Mouse (Mus musculus) midbrain, embryonic 15.5 days (tissue): ENCODE measurements at regions not wholly inside any gene's neighbourhood (a gene's known extent, or its start where the extent isn't known, plus 50 kb on each side); places are given as distances from the start of the nearest gene placed in this dataset.

Experiments
- ATAC-seq: fragments of 200-750 bp; cut with Nextera tagmentation; replicated peaks from 2 replicates; pipeline ENCODE4 v1.8.0; 2017; ENCODE audit warnings: moderate TSS enrichment
- H3K27ac ChIP-seq: fragments of 300-500 bp; sonication (generic); 2 replicates; pipeline ENCODE4 v1.5.1; 2015; ENCODE audit warnings: mild to moderate bottlenecking, inconsistent platforms
- H3K27me3 ChIP-seq: fragments of 300-500 bp; sonication (generic); replicated peaks from 2 replicates; pipeline ENCODE4 v1.6.1; 2015; ENCODE audit warnings: inconsistent platforms
- H3K36me3 ChIP-seq: fragments of 300-500 bp; sonication (generic); replicated peaks from 2 replicates; pipeline ENCODE4 v1.6.1; 2015; ENCODE audit warnings: inconsistent platforms
- H3K4me1 ChIP-seq: fragments of 300-500 bp; sonication (generic); 2 replicates; pipeline ENCODE4 v1.6.1; 2015; ENCODE audit warnings: inconsistent platforms
- H3K4me2 ChIP-seq: fragments of 300-500 bp; sonication (generic); 2 replicates; pipeline ENCODE4 v1.6.1; 2015; ENCODE audit warnings: inconsistent platforms, mild to moderate bottlenecking, moderate library complexity
- H3K4me3 ChIP-seq: fragments of 300-500 bp; sonication (generic); 2 replicates; pipeline ENCODE4 v1.5.1; 2015; ENCODE audit warnings: mild to moderate bottlenecking, inconsistent platforms
- H3K9ac ChIP-seq: fragments of 300-500 bp; sonication (generic); 2 replicates; pipeline ENCODE4 v1.6.1; 2015; ENCODE audit warnings: mild to moderate bottlenecking, inconsistent platforms
- H3K9me3 ChIP-seq: fragments of 300-500 bp; sonication (generic); 2 replicates; pipeline ENCODE4 v1.6.1; 2016; ENCODE audit warnings: inconsistent platforms
- WGBS: fragments of 180-500 bp; shearing (Covaris S2); methylation state at CpG from one replicate; pipeline ENCODE4 v1.1.7; 2015; ENCODE audit warnings: mixed read lengths; 5-methylcytosine and 5-hydroxymethylcytosine counted together

GRCm38 (mm10) chr17:9760026-9760705, 90.6 kb upstream of the Pabpc6 start:
- peaks cover 41% of the 10 kb centered on the region for H3K4me1 ChIP-seq
- H3K27ac ChIP-seq = peak overlapping the region; percentile 54; the same call in 1 of the 2 replicates
- no peak overlapping the region for H3K4me2 ChIP-seq
- H3K9me3 ChIP-seq = no peaks in the 10 kb centered on the region
- H3K27me3 ChIP-seq = peaks cover 6% of the 10 kb centered on the region; the same call in 1 of the 2 replicates
- H3K36me3 ChIP-seq = no peaks in the 10 kb centered on the region
- WGBS = 43% methylated on average over 8 of the region's 8 CpGs
- ATAC-seq = no peak
- no peak overlapping the region for H3K9ac ChIP-seq
- no peak overlapping the region for H3K4me3 ChIP-seq

- H3K4me1 ChIP-seq = peaks cover 35% of the 10 kb centered on the region
- peak overlapping the region; percentile 54 for H3K27ac ChIP-seq
- WGBS = 13% methylated on average over 7 of the region's 7 CpGs
- no peaks in the 10 kb centered on the region for H3K36me3 ChIP-seq
- no peaks in the 10 kb centered on the region for H3K9me3 ChIP-seq
- no peak overlapping the region for H3K9ac ChIP-seq
- H3K4me2 ChIP-seq = no peak overlapping the region
- H3K27me3 ChIP-seq = peaks cover 6% of the 10 kb centered on the region; the same call in 1 of the 2 replicates
- H3K4me3 ChIP-seq = no peak overlapping the region
- 0 out of 2 replicates have a peak, but pooled peaks have one; percentile 21 for ATAC-seq
These were observed 89.9 kb upstream of the Pabpc6 start for GRCm38 (mm10) chr17:9759421-9759852.

- H3K9ac ChIP-seq = no peak overlapping the region
- 95% methylated on average over 4 of the region's 4 CpGs for WGBS
- no peak overlapping the region for H3K4me2 ChIP-seq
- no peak overlapping the region for H3K27ac ChIP-seq
- no peaks in the 10 kb centered on the region for H3K9me3 ChIP-seq
- H3K4me1 ChIP-seq = peaks cover 22% of the 10 kb centered on the region
- no peaks in the 10 kb centered on the region for H3K36me3 ChIP-seq
- ATAC-seq = no peak
- H3K27me3 ChIP-seq = peaks cover 6% of the 10 kb centered on the region; the same call in 1 of the 2 replicates
- H3K4me3 ChIP-seq = no peak overlapping the region
These were observed 88.3 kb upstream of the Pabpc6 start for GRCm38 (mm10) chr17:9757725-9758251.

GRCm38 (mm10) chr17:9756675-9757074, 87.2 kb upstream of the Pabpc6 start:
- Histone ChIP-seq H3K27me3 (peaks cover 4% of the 10 kb centered on the region; the same call in 1 of the 2 replicates), H3K27ac (0 out of 2 replicates have a peak overlapping the region, but pooled peaks have one; percentile 17), H3K4me3 (no peak overlapping the region), H3K4me2 (no peak overlapping the region), H3K36me3 (no peaks in the 10 kb centered on the region), H3K9me3 (no peaks in the 10 kb centered on the region), H3K4me1 (peaks cover 12% of the 10 kb centered on the region), H3K9ac (no peak overlapping the region)
- no peak for ATAC-seq
- WGBS = 74% methylated on average over 12 of the region's 12 CpGs

- H3K4me1 ChIP-seq = peaks cover 12% of the 10 kb centered on the region
- H3K4me2 ChIP-seq = no peak overlapping the region
- no peak overlapping the region for H3K9ac ChIP-seq
- ATAC-seq = no peak
- H3K27me3 ChIP-seq = no peaks in the 10 kb centered on the region
- 60% methylated on average over 3 of the region's 3 CpGs for WGBS
- 0 out of 2 replicates have a peak overlapping the region, but pooled peaks have one; percentile 17 for H3K27ac ChIP-seq
- no peak overlapping the region for H3K4me3 ChIP-seq
- H3K9me3 ChIP-seq = no peaks in the 10 kb centered on the region
- no peaks in the 10 kb centered on the region for H3K36me3 ChIP-seq
These were observed 86.7 kb upstream of the Pabpc6 start for GRCm38 (mm10) chr17:9756196-9756595.

- H3K4me3 ChIP-seq = no peak overlapping the region
- H3K4me1 ChIP-seq = peaks cover 12% of the 10 kb centered on the region
- H3K27me3 ChIP-seq = no peaks in the 10 kb centered on the region
- ATAC-seq = no peak
- no peak overlapping the region for H3K9ac ChIP-seq
- H3K4me2 ChIP-seq = no peak overlapping the region
- H3K27ac ChIP-seq = no peak overlapping the region
- WGBS = 83% methylated on average over 4 of the region's 4 CpGs
- no peaks in the 10 kb centered on the region for H3K36me3 ChIP-seq
- no peaks in the 10 kb centered on the region for H3K9me3 ChIP-seq
These were observed 86.1 kb upstream of the Pabpc6 start for GRCm38 (mm10) chr17:9755576-9755975.

GRCm38 (mm10) chr17:9754884-9755405, 85.4 kb upstream of the Pabpc6 start:
- Histone ChIP-seq H3K4me1 (peaks cover 9% of the 10 kb centered on the region), H3K27ac (no peak overlapping the region), H3K4me3 (no peak overlapping the region), H3K4me2 (no peak overlapping the region), H3K9ac (no peak overlapping the region), H3K9me3 (no peaks in the 10 kb centered on the region), H3K27me3 (no peaks in the 10 kb centered on the region), H3K36me3 (no peaks in the 10 kb centered on the region)
- no peak for ATAC-seq
- 96% methylated on average over 2 of the region's 2 CpGs for WGBS

GRCm38 (mm10) chr17:9752848-9753247, 83.3 kb upstream of the Pabpc6 start:
- WGBS = 90% methylated on average over 4 of the region's 4 CpGs

GRCm38 (mm10) chr17:9751348-9752170, 82.0 kb upstream of the Pabpc6 start:
- H3K4me1 ChIP-seq = no peaks in the 10 kb centered on the region; the same call in 1 of the 2 replicates
- H3K4me2 ChIP-seq = no peak overlapping the region
- H3K4me3 ChIP-seq = no peak overlapping the region
- 45% methylated on average over 13 of the region's 13 CpGs for WGBS
- no peak overlapping the region for H3K9ac ChIP-seq
- no peaks in the 10 kb centered on the region for H3K9me3 ChIP-seq
- H3K36me3 ChIP-seq = no peaks in the 10 kb centered on the region
- no peaks in the 10 kb centered on the region for H3K27me3 ChIP-seq
- no peak for ATAC-seq
- no peak overlapping the region for H3K27ac ChIP-seq

More at GRCm38 (mm10) chr17:9752848-9753247, 83.3 kb upstream of the Pabpc6 start:
- H3K9me3 ChIP-seq = no peaks in the 10 kb centered on the region
- no peaks in the 10 kb centered on the region for H3K27me3 ChIP-seq
- no peak for ATAC-seq
- H3K9ac ChIP-seq = no peak overlapping the region
- no peak overlapping the region for H3K4me3 ChIP-seq
- H3K4me2 ChIP-seq = no peak overlapping the region
- H3K4me1 ChIP-seq = peaks cover 3% of the 10 kb centered on the region; the same call in 1 of the 2 replicates
- H3K27ac ChIP-seq = no peak overlapping the region
- no peaks in the 10 kb centered on the region for H3K36me3 ChIP-seq

- Histone ChIP-seq H3K36me3 (no peaks in the 10 kb centered on the region), H3K4me3 (no peak overlapping the region), H3K4me2 (no peak overlapping the region), H3K27me3 (no peaks in the 10 kb centered on the region), H3K9ac (no peak overlapping the region), H3K4me1 (no peaks in the 10 kb centered on the region), H3K9me3 (no peaks in the 10 kb centered on the region), H3K27ac (no peak overlapping the region)
- no peak for ATAC-seq
- 95% methylated on average over 8 of the region's 8 CpGs for WGBS
These were observed 80.5 kb upstream of the Pabpc6 start for GRCm38 (mm10) chr17:9750046-9750445.

GRCm38 (mm10) chr17:9749301-9749700, 79.8 kb upstream of the Pabpc6 start:
- H3K36me3 ChIP-seq = no peaks in the 10 kb centered on the region
- H3K4me2 ChIP-seq = no peak overlapping the region
- H3K9me3 ChIP-seq = no peaks in the 10 kb centered on the region
- no peaks in the 10 kb centered on the region for H3K27me3 ChIP-seq
- H3K9ac ChIP-seq = no peak overlapping the region
- H3K4me3 ChIP-seq = no peak overlapping the region
- no peak for ATAC-seq
- no peak overlapping the region for H3K27ac ChIP-seq
- WGBS = 97% methylated on average over 3 of the region's 3 CpGs
- H3K4me1 ChIP-seq = no peaks in the 10 kb centered on the region

GRCm38 (mm10) chr17:9747893-9748292, 78.4 kb upstream of the Pabpc6 start:
- no peaks in the 10 kb centered on the region for H3K9me3 ChIP-seq
- H3K27me3 ChIP-seq = no peaks in the 10 kb centered on the region
- H3K27ac ChIP-seq = no peak overlapping the region
- no peaks in the 10 kb centered on the region for H3K36me3 ChIP-seq
- no peak overlapping the region for H3K4me3 ChIP-seq
- no peak overlapping the region for H3K9ac ChIP-seq
- no peak for ATAC-seq
- WGBS = 94% methylated on average over 2 of the region's 2 CpGs
- no peak overlapping the region for H3K4me2 ChIP-seq
- H3K4me1 ChIP-seq = no peaks in the 10 kb centered on the region
